Mouse (Mus musculus) lung, embryonic 14.5 days (tissue): ENCODE results near the gene Sh2d7. TPM values are rescaled to one million over a fixed set of nuclear protein-coding genes. Genes with fewer than 3 reads are reported as not detected.
A peak's percentile ranks its signal among the peaks of the same experiment; 100 is the strongest.
"Not testable (repeated sequence)": the region's sequence is repeated elsewhere in the genome, so short reads cannot be mapped to it uniquely, and the experiment has no call there.

Source experiments
- ATAC-seq: fragments of 200-750 bp; cut with Nextera tagmentation; 2 replicates; pipeline ENCODE4 v1.8.0; 2017; ENCODE audit warnings: mild to moderate bottlenecking, moderate TSS enrichment, moderate library complexity; ENCODE audit not compliant: insufficient read depth
- DNase-seq: peaks from one replicate; pipeline ENCODE4 v3.0.0-alpha.2; 2015
- H3K27ac ChIP-seq: fragments of 300-500 bp; sonication (generic); 2 replicates; pipeline ENCODE4 v1.5.1; 2014; ENCODE audit warnings: low read depth, mild to moderate bottlenecking, moderate library complexity
- H3K27me3 ChIP-seq: fragments of 300-500 bp; sonication (generic); 2 replicates; pipeline ENCODE4 v1.6.1; 2014; ENCODE audit warnings: low read length, control low read depth; ENCODE audit not compliant: insufficient read depth
- H3K36me3 ChIP-seq: fragments of 300-500 bp; sonication (generic); 2 replicates; pipeline ENCODE4 v1.6.1; 2014; ENCODE audit warnings: control low read depth; ENCODE audit not compliant: insufficient read depth
- H3K4me1 ChIP-seq: fragments of 300-500 bp; sonication (generic); 2 replicates; pipeline ENCODE4 v1.6.1; 2014; ENCODE audit warnings: antibody characterized with exemption, control low read depth; ENCODE audit not compliant: insufficient read depth
- H3K4me2 ChIP-seq: fragments of 300-500 bp; sonication (generic); 2 replicates; pipeline ENCODE4 v1.6.1; 2014; ENCODE audit warnings: mild to moderate bottlenecking
- H3K4me3 ChIP-seq: fragments of 300-500 bp; sonication (generic); 2 replicates; pipeline ENCODE4 v1.5.1; 2014; ENCODE audit warnings: low read depth, low read length
- H3K9ac ChIP-seq: fragments of 300-500 bp; sonication (generic); 2 replicates; pipeline ENCODE4 v1.6.1; 2014
- H3K9me3 ChIP-seq: fragments of 300-500 bp; sonication (generic); 2 replicates; pipeline ENCODE4 v1.6.1; 2016; ENCODE audit warnings: low read depth, low read length, control low read depth
- CTCF ChIP-seq: IDR thresholded peaks from 2 replicates; pipeline ENCODE4 v1.5.1; 2016; ENCODE audit warnings: antibody characterized with exemption, low read depth
- WGBS: fragments of 180-500 bp; shearing (Covaris S2); extraction: QIAGEN DNeasy Blood & Tissue Kit; methylation state at CpG from one replicate; pipeline ENCODE4 v1.1.7; 2014; 5-methylcytosine and 5-hydroxymethylcytosine counted together
- polyA plus RNA-seq: library from polyadenylated mRNA; unstranded; fragments of >200 nt; fragmentation: Nextera tagmentation; extraction: Ambion mirVana; gene quantifications from 2 replicates; pipeline ENCODE4 v1.2.1, GENCODE M21; 2014

Gene Sh2d7
- polyA plus RNA-seq, 1 experiment from 2014 or later = not detected

DNA sequence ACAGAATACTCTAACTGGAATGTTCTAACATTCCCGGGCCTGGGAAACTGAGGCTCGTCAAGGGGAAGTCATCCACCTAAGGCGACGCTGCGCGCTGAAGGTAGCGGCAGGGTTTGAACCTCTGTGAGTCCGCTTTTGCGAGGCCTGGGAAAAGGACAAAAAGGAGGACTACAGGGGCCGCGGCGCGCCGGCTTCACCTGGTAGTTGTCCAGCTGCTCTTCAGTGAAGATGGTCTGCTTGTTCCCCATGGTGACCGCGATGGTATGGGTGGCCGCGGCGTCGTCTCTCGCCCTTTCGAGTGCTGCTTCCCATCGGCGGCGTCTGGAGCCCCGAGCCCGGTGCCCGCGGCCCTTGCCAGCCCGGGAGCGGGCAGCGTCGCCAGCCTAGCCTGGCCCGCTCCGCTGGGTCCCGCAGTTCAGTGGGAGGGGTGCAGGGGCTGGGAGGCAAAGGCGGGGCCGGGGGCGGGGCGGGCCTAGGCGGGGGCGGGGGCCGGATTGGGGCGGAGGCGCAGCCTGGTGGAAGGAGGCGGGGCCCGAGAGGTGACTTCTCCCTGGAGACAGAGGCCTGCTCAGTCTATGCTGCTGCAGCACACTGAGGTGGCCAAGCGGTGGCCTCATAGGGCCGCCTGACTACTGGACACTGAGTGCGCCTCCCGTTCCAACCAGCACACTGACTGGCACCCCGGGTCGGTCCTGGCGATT lies 21.1 kb downstream of the Sh2d7 start, which contains the start of gene Cib2:
Cib2 (minus strand) TSS at position 448 of the 701 bp plus-strand sequence.
- Histone ChIP-seq H3K9ac (peak within 1 kb of the TSS; percentile 57), H3K4me2 (peak within 1 kb of the TSS; percentile 81), H3K27me3 (peaks cover 9% of the 10 kb centered on the region; the same call in 1 of the 2 replicates), H3K4me1 (no peaks in the 10 kb centered on the region), H3K4me3 (peak within 1 kb of the TSS; percentile 57), H3K9me3 (no peaks in the 10 kb centered on the region), H3K36me3 (no peaks in the 10 kb centered on the region), H3K27ac (no peak within 1 kb of the TSS)
- DNase-seq (peak; percentile 90), ATAC-seq (peak; percentile 99)
- 2% methylated on average over 46 of the region's 54 CpGs for WGBS
- peak; percentile 49; the same call in 1 of the 2 replicates for TF ChIP-seq CTCF

DNA sequence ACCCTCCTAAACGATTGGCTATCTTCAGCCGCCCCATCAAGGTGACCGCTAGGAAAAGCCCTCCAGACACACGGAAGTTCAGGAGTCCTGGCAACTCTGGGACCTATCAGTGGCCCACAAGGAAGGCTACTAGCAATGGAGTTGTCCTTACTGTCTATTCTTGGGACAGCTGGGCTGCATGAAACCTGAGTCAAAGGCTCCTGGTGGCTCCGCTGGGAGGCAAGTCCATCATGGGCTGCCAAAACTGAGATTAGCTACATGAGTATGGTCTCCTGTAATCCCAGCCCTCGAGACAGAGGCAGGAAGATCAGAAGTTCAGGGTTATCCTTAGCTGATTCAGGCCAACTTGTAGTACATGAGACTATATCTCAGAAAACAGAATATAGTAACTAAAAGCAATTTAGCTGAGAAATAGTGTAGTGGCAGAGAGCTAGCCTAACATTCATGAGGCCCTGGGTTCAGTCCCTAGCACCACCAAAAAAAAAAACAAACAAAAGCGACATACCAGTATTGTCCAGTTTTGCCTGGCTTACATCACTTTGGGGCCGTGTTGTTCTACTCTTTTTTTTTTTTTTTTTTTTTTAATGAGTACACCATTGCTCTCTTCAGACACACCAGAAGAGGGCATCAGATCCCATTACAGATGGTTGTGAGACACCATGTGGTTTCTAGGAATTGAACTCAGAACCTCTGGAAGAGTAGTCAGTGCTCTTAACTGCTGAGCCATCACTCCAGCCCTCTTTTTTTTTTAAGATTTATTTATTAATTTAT lies 22.2 kb downstream of the Sh2d7 start:
- DNase-seq (no peak), ATAC-seq (no peak)
- Histone ChIP-seq H3K9ac (no peak overlapping the region), H3K27ac (no peak overlapping the region), H3K4me3 (no peak overlapping the region), H3K4me2 (no peak overlapping the region), H3K36me3 (no peaks in the 10 kb centered on the region), H3K9me3 (no peaks in the 10 kb centered on the region), H3K27me3 (peaks cover 9% of the 10 kb centered on the region; the same call in 1 of the 2 replicates), H3K4me1 (no peaks in the 10 kb centered on the region)
- no peak for TF ChIP-seq CTCF
- 83% methylated on average over 8 of the region's 8 CpGs for WGBS

- Histone ChIP-seq H3K4me1 (no peaks in the 10 kb centered on the region), H3K9ac (no peak overlapping the region), H3K4me2 (no peak overlapping the region), H3K36me3 (no peaks in the 10 kb centered on the region), H3K27me3 (no peaks in the 10 kb centered on the region), H3K9me3 (no peaks in the 10 kb centered on the region), H3K27ac (no peak overlapping the region), H3K4me3 (no peak overlapping the region)
- ATAC-seq (no peak), DNase-seq (peak; percentile 28)
- TF ChIP-seq CTCF = no peak
- 45% methylated on average over 4 of the region's 4 CpGs for WGBS
These were observed 28.2 kb downstream of the Sh2d7 start for GRCm38 (mm10) chr9:54566958-54567357.

DNA sequence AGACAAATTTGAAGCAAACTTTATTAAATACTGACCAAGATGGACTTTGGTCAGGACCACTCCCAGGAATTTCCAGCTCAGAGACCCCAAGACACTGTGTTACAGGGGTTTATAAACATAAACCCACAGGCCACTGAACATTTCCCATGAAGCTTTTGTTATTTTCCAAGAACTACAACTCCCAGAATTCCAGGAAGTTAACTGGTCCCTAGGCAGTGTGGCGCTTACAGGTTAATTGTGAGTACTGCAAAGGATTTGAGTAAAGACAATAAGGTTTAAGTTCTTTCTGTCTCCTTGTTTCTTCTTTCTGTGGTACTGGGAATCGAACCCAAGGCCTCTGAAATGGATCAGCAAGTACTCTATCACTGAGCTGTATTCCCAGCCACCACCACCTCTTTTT lies 29.9 kb downstream of the Sh2d7 start:
- H3K9ac ChIP-seq = no peak overlapping the region
- WGBS = 25% methylated on average over 2 of the region's 2 CpGs
- no peak for ATAC-seq

GRCm38 (mm10) chr9:54571130-54571839 lies 32.5 kb downstream of the Sh2d7 start:
- no peak for TF ChIP-seq CTCF
- H3K27me3 ChIP-seq = no peaks in the 10 kb centered on the region
- no peaks in the 10 kb centered on the region for H3K36me3 ChIP-seq
- no peak overlapping the region for H3K27ac ChIP-seq
- peak; percentile 11 for DNase-seq
- no peak for ATAC-seq
- no peak overlapping the region for H3K4me3 ChIP-seq
- WGBS = 37% methylated on average over 9 of the region's 9 CpGs
- H3K9ac ChIP-seq = no peak overlapping the region
- H3K4me1 ChIP-seq = no peaks in the 10 kb centered on the region
- H3K9me3 ChIP-seq = no peaks in the 10 kb centered on the region
- H3K4me2 ChIP-seq = no peak overlapping the region

More for the DNA sequence above, 29.9 kb downstream of the Sh2d7 start:
- Histone ChIP-seq H3K9me3 (no peaks in the 10 kb centered on the region), H3K27ac (no peak overlapping the region), H3K4me1 (no peaks in the 10 kb centered on the region), H3K4me2 (no peak overlapping the region), H3K4me3 (no peak overlapping the region), H3K27me3 (no peaks in the 10 kb centered on the region), H3K36me3 (no peaks in the 10 kb centered on the region)
- TF ChIP-seq CTCF = peak; percentile 5; the same call in 1 of the 2 replicates
- peak; percentile 58 for DNase-seq

GRCm38 (mm10) chr9:54583712-54584111 lies 44.9 kb downstream of the Sh2d7 start:
- 37% methylated on average over 1 of the region's 1 CpGs for WGBS
- no peak overlapping the region for H3K4me3 ChIP-seq
- no peak for TF ChIP-seq CTCF
- no peak for DNase-seq
- H3K36me3 ChIP-seq = no peaks in the 10 kb centered on the region
- H3K27me3 ChIP-seq = no peaks in the 10 kb centered on the region
- H3K9ac ChIP-seq = no peak overlapping the region
- H3K27ac ChIP-seq = no peak overlapping the region
- H3K4me1 ChIP-seq = peaks cover 11% of the 10 kb centered on the region; the same call in 1 of the 2 replicates
- no peaks in the 10 kb centered on the region for H3K9me3 ChIP-seq
- no peak overlapping the region for H3K4me2 ChIP-seq
- ATAC-seq = no peak

DNA sequence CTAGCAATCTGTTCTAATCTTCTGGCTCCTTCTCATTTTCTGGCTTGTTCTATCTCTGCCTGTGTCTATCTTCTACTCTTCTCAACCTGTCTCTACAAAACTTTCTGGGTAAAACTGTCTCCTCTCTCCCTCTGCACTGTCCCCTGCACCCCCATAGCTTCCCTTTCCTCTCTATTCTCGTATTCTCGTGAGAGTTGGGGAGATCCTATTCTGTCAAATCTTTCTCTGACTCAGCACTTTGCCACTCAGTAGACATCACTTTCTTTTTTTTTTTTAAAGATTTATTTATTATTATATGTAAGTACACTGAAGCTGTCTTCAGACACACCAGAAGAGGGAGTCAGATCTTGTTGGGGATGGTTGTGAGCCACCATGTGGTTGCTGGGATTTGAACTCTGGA lies 45.3 kb downstream of the Sh2d7 start:
- not testable (repeated sequence) for ATAC-seq, H3K27ac ChIP-seq, H3K4me3 ChIP-seq, DNase-seq, H3K27me3 ChIP-seq, H3K9me3 ChIP-seq, H3K9ac ChIP-seq, H3K36me3 ChIP-seq, H3K4me2 ChIP-seq
- peaks cover 11% of the 10 kb centered on the region; the same call in 1 of the 2 replicates for H3K4me1 ChIP-seq
- WGBS = 66% methylated on average over 2 of the region's 2 CpGs
